Mouse (Mus musculus): ENCODE measurements around the gene Chpt1.

Gene Chpt1

DNA sequence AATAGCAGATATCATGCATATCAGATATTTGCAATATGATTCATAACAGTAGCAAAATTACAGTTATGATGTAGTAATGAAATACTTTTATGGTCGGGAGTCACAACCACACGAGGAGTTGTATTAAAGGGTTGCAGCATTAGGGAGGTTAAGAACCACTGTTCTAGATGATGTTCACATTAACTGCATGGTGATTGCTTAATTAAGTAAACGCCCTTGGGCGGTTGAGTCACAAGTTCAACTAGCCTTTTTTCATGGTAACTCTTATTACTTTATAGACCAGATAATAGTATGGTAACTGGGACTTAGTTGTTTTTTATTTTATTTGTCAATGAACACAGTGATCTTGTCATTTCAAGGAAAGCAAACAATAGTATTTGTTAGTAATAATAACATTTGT is 100.9 kb downstream of the Chpt1 start:
- DNase-seq = no peak

Data from cerebellum, adult 9-10 months (tissue).